Mouse (Mus musculus): Measurements from ENCODE around the gene Gga1.

- no peak for TF ChIP-seq CTCF (IDR thresholded peaks at IDR 0.05; ENCODE audit: insufficient read depth, low read depth, low read length)
- no peak for TF ChIP-seq POLR2A (IDR thresholded peaks at IDR 0.05; ENCODE audit: insufficient read depth, low read depth, low read length)
These were observed 40.8 kb upstream of the Gga1 start for GRCm38 (mm10) chr15:78836086-78836621.
